Mouse (Mus musculus) retina, embryonic 14.5 days (tissue): ENCODE measurements around the gene Txnrd3.

ENCODE experiments used
- DNase-seq: peaks from one replicate; pipeline ENCODE4 v3.0.0-alpha.2; 2015; ENCODE audit warnings: low spot score

Gene Txnrd3

DNA sequence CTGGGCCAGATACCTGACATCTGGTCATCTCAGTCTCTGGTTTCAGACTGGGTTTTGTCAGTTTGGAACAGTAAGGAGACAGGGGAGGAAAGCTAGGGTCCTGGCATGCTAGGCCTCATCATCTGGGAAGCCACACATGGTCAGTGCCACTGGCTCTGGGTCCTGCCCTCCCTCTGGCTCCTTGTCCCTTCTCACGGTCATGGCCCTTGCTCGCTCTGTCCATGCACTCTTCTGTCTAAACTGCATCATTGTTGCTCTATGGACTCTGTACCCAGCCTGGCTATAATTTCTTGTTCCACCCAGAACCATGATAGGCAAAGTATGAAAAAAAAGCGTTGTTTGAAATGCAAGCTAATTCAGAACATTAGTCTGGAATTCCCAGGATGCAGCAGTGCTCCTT, 11.2 kb downstream of the Txnrd3 start:
- DNase-seq: no peak

- no peak for DNase-seq
Measured at GRCm38 (mm10) chr6:89658342-89658741, 14.6 kb downstream of the Txnrd3 start.

DNA sequence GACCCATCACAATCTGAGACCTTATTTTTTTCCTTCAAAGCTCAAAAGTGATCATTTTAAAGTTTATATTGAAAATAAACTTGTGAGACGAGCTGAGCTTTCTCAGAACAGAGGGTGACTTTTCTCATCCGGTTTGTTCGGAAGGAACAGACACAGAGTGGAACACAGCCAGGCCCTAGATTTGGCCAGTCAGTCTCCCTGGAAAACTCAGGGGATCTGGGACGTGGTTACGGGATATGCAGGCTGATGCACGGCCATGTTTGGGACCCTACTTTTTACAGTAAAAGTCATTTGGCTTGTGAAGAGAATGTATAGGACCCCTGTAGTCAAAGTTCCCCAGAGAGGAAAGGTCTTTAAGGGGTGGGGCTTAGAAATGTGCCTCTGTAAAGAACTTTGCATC, 15.1 kb downstream of the Txnrd3 start:
- DNase-seq: no peak

- DNase-seq: peak; percentile 67
Measured at GRCm38 (mm10) chr6:89659692-89660423, 16.1 kb downstream of the Txnrd3 start.

GRCm38 (mm10) chr6:89660490-89660889, 16.7 kb downstream of the Txnrd3 start:
- DNase-seq: no peak

GRCm38 (mm10) chr6:89662521-89662920, 18.7 kb downstream of the Txnrd3 start:
- no peak for DNase-seq

- no peak for DNase-seq
Measured at GRCm38 (mm10) chr6:89665155-89665554, 21.4 kb downstream of the Txnrd3 start.

DNA sequence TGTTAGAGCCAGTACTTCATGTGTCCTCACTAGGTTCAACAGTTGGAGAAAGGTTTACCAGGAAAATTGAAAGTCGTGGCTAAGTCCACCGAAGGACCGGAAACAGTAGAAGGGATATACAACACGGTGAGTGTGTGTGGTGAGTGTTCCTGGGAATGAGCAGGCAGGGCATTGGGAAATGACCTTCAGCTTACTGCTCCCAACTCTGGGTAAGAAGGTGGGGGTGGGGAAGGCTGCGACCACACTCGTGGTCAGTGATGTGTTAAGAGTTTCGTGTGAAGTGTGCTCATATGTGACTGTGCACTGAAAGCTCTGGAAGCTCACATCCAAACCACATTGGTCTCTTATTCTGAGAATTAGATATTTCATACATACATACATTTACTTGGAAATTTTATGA, 21.9 kb downstream of the Txnrd3 start:
- no peak for DNase-seq

DNA sequence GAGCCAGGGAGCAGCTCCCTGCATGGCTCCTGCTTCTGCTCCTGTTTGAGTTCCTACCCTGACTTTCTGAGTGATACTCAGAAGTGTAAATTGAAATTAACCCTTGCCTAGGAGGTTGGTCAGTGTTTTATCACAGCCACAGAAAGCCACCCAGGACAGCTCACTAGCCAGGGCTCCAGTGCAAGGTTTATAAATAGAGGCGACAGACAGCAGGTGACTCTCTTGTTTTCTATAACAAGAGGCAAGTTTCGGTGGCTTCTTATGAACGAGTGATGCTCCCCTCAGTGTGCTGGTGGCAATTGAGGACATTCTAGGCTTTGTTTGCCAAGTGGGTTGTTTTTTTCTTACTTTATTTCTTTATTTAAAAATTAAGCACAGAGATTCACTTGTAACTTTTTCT, 23.2 kb downstream of the Txnrd3 start:
- no peak for DNase-seq

GRCm38 (mm10) chr6:89669556-89669955, 25.8 kb downstream of the Txnrd3 start:
- peak; percentile 65 for DNase-seq

DNA sequence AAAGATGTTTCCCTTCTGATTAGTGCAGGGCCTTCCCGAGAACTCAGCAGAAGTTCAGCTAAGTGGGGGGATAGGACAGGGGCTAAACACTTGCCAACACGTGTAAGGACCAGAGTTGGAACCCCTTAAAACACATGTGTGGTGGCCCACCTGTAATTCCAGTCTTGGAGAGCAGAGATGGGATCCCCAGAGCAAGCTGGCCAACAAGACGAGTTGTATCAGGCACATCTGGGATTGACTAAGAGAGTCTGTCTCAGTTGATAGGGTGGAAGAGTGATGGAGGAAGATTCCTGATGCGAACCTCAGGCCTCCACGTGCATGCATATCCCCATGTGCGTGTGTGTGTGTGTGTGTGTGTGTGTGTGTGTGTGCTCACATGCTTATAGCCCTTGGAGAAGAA, 27.6 kb downstream of the Txnrd3 start:
- DNase-seq: no peak

GRCm38 (mm10) chr6:89672641-89673040, 28.9 kb downstream of the Txnrd3 start:
- DNase-seq: no peak

- DNase-seq: no peak
Measured at GRCm38 (mm10) chr6:89673135-89673780, 29.5 kb downstream of the Txnrd3 start.

GRCm38 (mm10) chr6:89678522-89678921, 34.7 kb downstream of the Txnrd3 start:
- no peak for DNase-seq

- peak; percentile 86 for DNase-seq
Measured at GRCm38 (mm10) chr6:89679291-89679835, 35.6 kb downstream of the Txnrd3 start.

DNA sequence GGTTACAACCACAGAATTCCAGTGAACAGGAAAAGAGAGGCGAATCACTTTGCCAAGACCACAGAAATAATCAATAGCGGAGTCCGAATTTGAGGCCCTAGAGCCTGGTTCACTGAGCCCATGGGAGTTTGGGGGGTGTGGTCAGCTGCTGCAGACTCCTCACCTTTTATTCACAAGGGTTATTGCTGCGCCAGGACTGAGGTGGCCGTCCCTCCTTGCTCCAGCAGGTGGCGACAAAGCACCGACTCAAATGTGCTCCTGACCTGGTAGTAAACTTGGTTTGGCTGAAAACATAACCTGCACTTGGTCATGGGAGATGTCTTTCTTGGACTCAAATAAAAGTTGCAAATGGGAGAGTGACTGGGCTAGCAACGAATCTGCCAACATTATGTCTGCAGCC, 36.4 kb downstream of the Txnrd3 start:
- peak; percentile 90 for DNase-seq

GRCm38 (mm10) chr6:89684231-89684630, 40.4 kb downstream of the Txnrd3 start:
- DNase-seq: peak; percentile 59

GRCm38 (mm10) chr6:89687100-89687499, 43.3 kb downstream of the Txnrd3 start:
- no peak for DNase-seq

- no peak for DNase-seq
Measured at GRCm38 (mm10) chr6:89706624-89707023, 62.8 kb downstream of the Txnrd3 start.

DNA sequence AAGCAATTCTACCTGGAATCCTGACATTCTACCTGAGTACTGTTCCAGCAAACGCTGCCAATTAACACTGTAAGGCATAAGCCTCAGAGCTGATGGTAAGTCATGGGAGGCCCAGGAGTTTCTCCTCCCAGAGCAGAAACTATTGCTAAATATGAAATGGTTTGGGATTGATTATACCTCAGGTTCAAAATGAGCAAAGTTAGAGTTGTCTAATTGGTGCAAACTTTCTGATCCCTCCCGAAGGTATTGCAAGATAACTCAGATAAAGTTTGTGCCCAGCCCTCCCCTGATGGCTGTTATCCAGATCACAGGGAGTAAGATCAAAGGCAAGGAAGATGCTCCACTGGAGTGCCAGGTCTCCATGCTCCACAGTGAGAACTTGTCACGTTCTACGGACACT, 63.5 kb downstream of the Txnrd3 start, which contains the start of gene Vmn1r40:
Vmn1r40 (plus strand) TSS at position 301 of the 400 bp plus-strand sequence.
- no peak for DNase-seq

DNA sequence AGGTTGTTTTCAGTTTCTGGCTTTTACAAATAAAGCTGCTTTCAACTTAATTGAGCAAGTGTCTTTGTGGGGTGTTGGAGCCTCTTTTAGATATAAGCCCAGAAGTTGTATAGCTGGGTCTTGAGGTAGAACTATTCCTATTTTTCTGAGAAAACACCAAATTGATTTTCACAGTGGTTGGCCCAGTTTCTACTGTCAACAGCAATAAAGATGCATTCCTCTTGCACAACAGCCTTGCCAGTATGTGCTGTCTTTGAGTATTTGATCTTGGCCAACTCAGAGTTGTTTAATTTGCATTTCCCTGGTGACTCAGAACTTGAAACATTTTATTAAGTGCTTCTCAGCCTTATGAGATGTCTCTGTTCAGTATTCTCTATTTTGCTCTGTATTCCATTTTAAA, 74.3 kb downstream of the Txnrd3 start:
- no peak for DNase-seq
